8 mouse cellular contexts compared by ENCODE assay signal in genomic region chr13:37779251-37779667, GRCm38 (mm10). TPM values are rescaled to one million over a fixed set of nuclear protein-coding genes. Genes with fewer than 3 reads are reported as not detected.
DNase-seq lines count a peak whose midpoint lies in the region; ATAC-seq lines count a peak whose summit lies in the region.

No protein-coding gene starts in this region.

- no peaks in the 10 kb centered on the region for H3K9me3 ChIP-seq in forebrain, embryonic 16.5 days (ENCODE audit: control insufficient read depth, low read length)
- no peaks in the 10 kb centered on the region for H3K9me3 ChIP-seq in limb, embryonic 12.5 days
- no peaks in the 10 kb centered on the region for H3K9me3 ChIP-seq in midbrain, embryonic 11.5 days (ENCODE audit: control insufficient read depth, low read length)

- peaks cover 18% of the 10 kb centered on the region for H3K27me3 ChIP-seq in forebrain, embryonic 16.5 days (replicated peaks; ENCODE audit: control insufficient read depth, insufficient read depth, low read length)
- peaks cover 35% of the 10 kb centered on the region for H3K27me3 ChIP-seq in limb, embryonic 12.5 days
- H3K27me3 ChIP-seq in midbrain, embryonic 11.5 days (ENCODE audit: control insufficient read depth, insufficient read depth, low read length), result peaks cover 26% of the 10 kb centered on the region

- no peak overlapping the region for H3K27ac ChIP-seq in forebrain, embryonic 16.5 days (ENCODE audit: low read length)
- H3K27ac ChIP-seq in limb, embryonic 12.5 days, result no peak overlapping the region
- no peak overlapping the region for H3K27ac ChIP-seq in midbrain, embryonic 11.5 days (ENCODE audit: low read depth, low read length)

- peak overlapping the region; percentile 46 for H3K4me3 ChIP-seq in forebrain, embryonic 16.5 days (replicated peaks; ENCODE audit: low read length)
- peak overlapping the region; percentile 63 for H3K4me3 ChIP-seq in limb, embryonic 12.5 days (replicated peaks)
- H3K4me3 ChIP-seq in midbrain, embryonic 11.5 days (ENCODE audit: low read depth, low read length), result peak overlapping the region; percentile 53; the same call in 1 of the 2 replicates

- 4% methylated on average over 9 of the region's 9 CpGs for WGBS in forebrain, embryonic 16.5 days
- under 1% methylated on average over 9 of the region's 9 CpGs for WGBS in limb, embryonic 12.5 days
- WGBS in midbrain, embryonic 11.5 days, result 2% methylated on average over 9 of the region's 9 CpGs

- no peaks in the 10 kb centered on the region for H3K36me3 ChIP-seq in forebrain, embryonic 16.5 days (ENCODE audit: control insufficient read depth, insufficient read depth)
- H3K36me3 ChIP-seq in limb, embryonic 12.5 days, result no peaks in the 10 kb centered on the region
- no peaks in the 10 kb centered on the region for H3K36me3 ChIP-seq in midbrain, embryonic 11.5 days (ENCODE audit: control insufficient read depth, insufficient read depth, low read length)

- no peak for ATAC-seq in forebrain, embryonic 16.5 days
- ATAC-seq in limb, embryonic 12.5 days (ENCODE audit: insufficient number of reproducible peaks, insufficient read depth, low FRiP score, low TSS enrichment, low read depth), result no peak
- 0 out of 2 replicates have a peak, but pooled peaks have one; percentile 3 for ATAC-seq in midbrain, embryonic 11.5 days (ENCODE audit: low FRiP score)

- H3K4me1 ChIP-seq in forebrain, embryonic 16.5 days (replicated peaks; ENCODE audit: control insufficient read depth, insufficient read depth, low read length), result peaks cover 13% of the 10 kb centered on the region
- peaks cover 23% of the 10 kb centered on the region for H3K4me1 ChIP-seq in limb, embryonic 12.5 days (replicated peaks)
- H3K4me1 ChIP-seq in midbrain, embryonic 11.5 days (ENCODE audit: control insufficient read depth, insufficient read depth, low read length), result peaks cover 11% of the 10 kb centered on the region

- no peak overlapping the region; the same call in 1 of the 2 replicates for H3K9ac ChIP-seq in forebrain, embryonic 16.5 days (replicated peaks; ENCODE audit: low read depth, low read length)
- H3K9ac ChIP-seq in limb, embryonic 12.5 days (replicated peaks), result peak overlapping the region; percentile 70; the same call in 1 of the 2 replicates
- H3K9ac ChIP-seq in midbrain, embryonic 11.5 days (ENCODE audit: low read length), result peak overlapping the region; percentile 70; the same call in 1 of the 2 replicates

- peak; percentile 11 for DNase-seq in adrenal gland, postnatal 14 days
- no peak for DNase-seq in adrenal gland, postnatal 25 days
- DNase-seq in CD4-positive helper T cell, adult 2 months (ENCODE audit: low read depth, low spot score), result peak; percentile 25
- no peak for DNase-seq in midbrain, embryonic 11.5 days (ENCODE audit: low spot score, missing footprints)
- peak; percentile 55 for DNase-seq in thymus, postnatal 14 days
- no peak for DNase-seq in gastrocnemius, postnatal 25 days

- H3K4me2 ChIP-seq in forebrain, embryonic 16.5 days (ENCODE audit: low read length), result peak overlapping the region; percentile 83
- H3K4me2 ChIP-seq in limb, embryonic 12.5 days, result peak overlapping the region; percentile 100
- peak overlapping the region; percentile 100 for H3K4me2 ChIP-seq in midbrain, embryonic 11.5 days

RNA-seq across cellular contexts. Expression of gene Rreb1, which starts 1.1 kb away (rescaled TPM):
- total RNA-seq in adrenal gland, postnatal 14 days (2021), result 61.9 and 67.6 TPM in 2 replicates
- 78.2 and 87.2 TPM in 2 replicates for total RNA-seq in adrenal gland, postnatal 25 days (2021)
- polyA plus RNA-seq in forebrain, embryonic 16.5 days (2015; fragmentation: Nextera tagmentation; extraction: Ambion mirVana), result 1.3 and 2.1 TPM in 2 replicates
- 7.7 and 10.3 TPM in 2 replicates for polyA plus RNA-seq in limb, embryonic 12.5 days (2016; fragmentation: Nextera tagmentation; extraction: Ambion mirVana)
- 3.4 and 5.5 TPM in 2 replicates for polyA plus RNA-seq in midbrain, embryonic 11.5 days (2014; fragmentation: Nextera tagmentation; extraction: Ambion mirVana)
- total RNA-seq in gastrocnemius, postnatal 25 days (2021), result 10 to 100 TPM; 23.5 to 24.0 TPM

Comparison
In these comparisons a context has a peak if more than half of its experiments do, and no peak if none do; other contexts are left out.
1. DNase-seq: peak in adrenal gland, postnatal 14 days (single experiment), CD4-positive helper T cell, adult 2 months (single experiment) and thymus, postnatal 14 days (single experiment); none in adrenal gland, postnatal 25 days (single experiment), midbrain, embryonic 11.5 days (single experiment) and gastrocnemius, postnatal 25 days (single experiment).
2. Peak in every context shown above with its lines, with median percentiles within 50 percentile points of each other: H3K4me2 ChIP-seq and H3K4me3 ChIP-seq.